Mouse (Mus musculus): ENCODE data around the gene Ppfia4. TPM values are rescaled to one million over a fixed set of nuclear protein-coding genes. Genes with fewer than 3 reads are reported as not detected.

The Ppfia4 gene
- polyA plus RNA-seq, 1 experiment: 8.8 TPM

DNA sequence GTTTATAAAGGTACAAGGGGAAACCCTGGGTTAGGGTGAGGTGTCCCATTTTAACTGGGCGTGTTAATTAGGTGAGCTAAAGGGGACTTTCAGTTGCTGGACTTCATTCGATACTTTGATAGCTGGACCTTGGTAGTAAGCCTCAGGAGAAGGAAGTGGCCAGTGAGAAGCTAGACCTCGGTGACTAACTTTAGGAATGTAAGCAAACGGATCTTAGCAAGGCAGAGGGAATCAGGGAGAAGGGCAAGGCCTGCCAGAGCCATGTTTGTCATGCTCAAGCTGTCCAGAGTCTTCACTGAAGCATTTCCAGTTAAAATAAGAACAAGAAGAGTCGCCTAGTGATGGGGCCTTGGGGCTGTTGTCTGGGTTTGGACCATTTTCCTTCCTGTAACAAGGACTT is 32.8 kb upstream of the Ppfia4 start:
- no peak overlapping the region for H3K9ac ChIP-seq (ENCODE audit: low read depth, poor library complexity, severe bottlenecking)
- H3K27me3 ChIP-seq (ENCODE audit: control insufficient read depth, insufficient read depth, low read length, poor library complexity, severe bottlenecking): no peaks in the 10 kb centered on the region
- no peak overlapping the region for H3K4me3 ChIP-seq (ENCODE audit: low read depth, low read length)
- H3K27ac ChIP-seq (ENCODE audit: insufficient read depth, low read length): no peak overlapping the region
- TF ChIP-seq CTCF (IDR thresholded peaks at IDR 0.05; ENCODE audit: low read depth, low read length): no peak
- no peak for TF ChIP-seq EP300 (IDR thresholded peaks at IDR 0.05; ENCODE audit: insufficient read depth, low read depth, low read length)
- no peak for TF ChIP-seq POLR2A (IDR thresholded peaks at IDR 0.05; ENCODE audit: insufficient read depth, low read length)
- peaks cover 10% of the 10 kb centered on the region for H3K9me3 ChIP-seq (replicated peaks; ENCODE audit: control insufficient read depth, insufficient read depth, low read length, poor library complexity, severe bottlenecking)
- H3K4me1 ChIP-seq (ENCODE audit: control insufficient read depth, insufficient read depth, low read length): no peaks in the 10 kb centered on the region
- peaks cover 2% of the 10 kb centered on the region; the same call in 1 of the 2 replicates for H3K36me3 ChIP-seq (ENCODE audit: control insufficient read depth, insufficient read depth, low read length, poor library complexity, severe bottlenecking)

DNA sequence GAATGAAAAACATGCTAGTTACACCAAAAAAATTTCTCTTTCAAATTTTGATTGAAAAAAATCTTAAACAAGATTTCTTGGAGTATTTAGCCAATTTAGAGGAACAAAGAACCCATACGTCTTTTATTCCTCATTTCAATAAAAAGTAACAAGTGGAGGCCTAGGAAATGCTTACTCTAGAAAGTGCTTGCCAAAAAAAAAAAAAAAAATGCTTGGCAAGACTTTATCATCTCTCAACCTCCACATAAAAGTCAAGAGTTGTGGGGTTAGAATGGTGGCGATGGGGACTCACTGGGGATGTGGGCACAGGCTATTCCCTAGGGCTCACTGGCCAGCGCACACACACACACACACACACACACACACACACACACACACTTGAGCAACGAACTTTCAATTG is 30.5 kb upstream of the Ppfia4 start:
- Histone ChIP-seq H3K9me3 (replicated peaks; ENCODE audit: control insufficient read depth, insufficient read depth, low read length, poor library complexity, severe bottlenecking) (no peaks in the 10 kb centered on the region), H3K27ac (ENCODE audit: insufficient read depth, low read length) (no peak overlapping the region), H3K4me1 (ENCODE audit: control insufficient read depth, insufficient read depth, low read length) (no peaks in the 10 kb centered on the region), H3K36me3 (ENCODE audit: control insufficient read depth, insufficient read depth, low read length, poor library complexity, severe bottlenecking) (peaks cover 23% of the 10 kb centered on the region), H3K4me3 (ENCODE audit: low read depth, low read length) (no peak overlapping the region), H3K27me3 (ENCODE audit: control insufficient read depth, insufficient read depth, low read length, poor library complexity, severe bottlenecking) (no peaks in the 10 kb centered on the region), H3K9ac (ENCODE audit: low read depth, poor library complexity, severe bottlenecking) (no peak overlapping the region)
- no peak for TF ChIP-seq EP300 (IDR thresholded peaks at IDR 0.05; ENCODE audit: insufficient read depth, low read depth, low read length)

- Histone ChIP-seq H3K27me3 (ENCODE audit: control insufficient read depth, insufficient read depth, low read length, poor library complexity, severe bottlenecking) (no peaks in the 10 kb centered on the region), H3K4me1 (ENCODE audit: control insufficient read depth, insufficient read depth, low read length) (no peaks in the 10 kb centered on the region), H3K9me3 (replicated peaks; ENCODE audit: control insufficient read depth, insufficient read depth, low read length, poor library complexity, severe bottlenecking) (no peaks in the 10 kb centered on the region), H3K4me3 (ENCODE audit: low read depth, low read length) (peak within 1 kb of the TSS; percentile 100), H3K9ac (ENCODE audit: low read depth, poor library complexity, severe bottlenecking) (peak within 1 kb of the TSS; percentile 95), H3K27ac (ENCODE audit: insufficient read depth, low read length) (peak within 1 kb of the TSS; percentile 51), H3K36me3 (ENCODE audit: control insufficient read depth, insufficient read depth, low read length, poor library complexity, severe bottlenecking) (peaks cover 34% of the 10 kb centered on the region)
- TF ChIP-seq EP300 (IDR thresholded peaks at IDR 0.05; ENCODE audit: insufficient read depth, low read depth, low read length): no peak
- no peak for TF ChIP-seq CTCF (IDR thresholded peaks at IDR 0.05; ENCODE audit: low read depth, low read length)
- peak; percentile 85 for TF ChIP-seq POLR2A (IDR thresholded peaks at IDR 0.05; ENCODE audit: insufficient read depth, low read length)
Measured at GRCm38 (mm10) chr1:134361857-134362212, 29.1 kb upstream of the Ppfia4 start, which contains the start of gene Tmem183a. Gene Tmem183a (minus strand): TSS chr1:134361979.

GRCm38 (mm10) chr1:134361195-134361856 is 28.6 kb upstream of the Ppfia4 start:
- H3K4me1 ChIP-seq (ENCODE audit: control insufficient read depth, insufficient read depth, low read length): no peaks in the 10 kb centered on the region

DNA sequence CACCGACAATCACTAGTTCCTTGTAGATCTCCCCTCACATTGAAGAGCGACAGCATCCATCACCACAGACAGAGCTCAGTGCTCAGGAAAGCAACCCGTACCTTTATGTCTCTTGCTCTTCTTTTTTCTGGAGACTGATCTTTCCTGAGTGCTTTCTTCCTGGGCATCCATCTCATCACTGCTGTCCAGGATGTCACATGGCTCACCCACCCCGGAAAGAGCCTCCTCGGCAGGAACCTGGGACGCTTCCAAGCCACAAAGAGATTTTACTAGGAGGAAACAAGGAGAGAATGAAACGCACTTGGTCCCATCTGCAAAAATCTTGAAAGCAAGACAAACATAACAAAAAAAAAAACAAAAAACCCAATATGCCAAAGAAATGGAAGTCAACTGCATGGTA is 27.9 kb upstream of the Ppfia4 start:
- H3K4me3 ChIP-seq (ENCODE audit: low read depth, low read length): 0 out of 2 replicates have a peak overlapping the region, but pooled peaks have one; percentile 23
- peaks cover 42% of the 10 kb centered on the region for H3K36me3 ChIP-seq (ENCODE audit: control insufficient read depth, insufficient read depth, low read length, poor library complexity, severe bottlenecking)

More at GRCm38 (mm10) chr1:134361195-134361856, 28.6 kb upstream of the Ppfia4 start:
- peaks cover 35% of the 10 kb centered on the region for H3K36me3 ChIP-seq (ENCODE audit: control insufficient read depth, insufficient read depth, low read length, poor library complexity, severe bottlenecking)
- H3K9ac ChIP-seq (ENCODE audit: low read depth, poor library complexity, severe bottlenecking): peak overlapping the region; percentile 95
- peak overlapping the region; percentile 48; the same call in 1 of the 2 replicates for H3K27ac ChIP-seq (ENCODE audit: insufficient read depth, low read length)
- H3K9me3 ChIP-seq (replicated peaks; ENCODE audit: control insufficient read depth, insufficient read depth, low read length, poor library complexity, severe bottlenecking): no peaks in the 10 kb centered on the region
- peak overlapping the region; percentile 100 for H3K4me3 ChIP-seq (ENCODE audit: low read depth, low read length)
- H3K27me3 ChIP-seq (ENCODE audit: control insufficient read depth, insufficient read depth, low read length, poor library complexity, severe bottlenecking): no peaks in the 10 kb centered on the region
- TF ChIP-seq CTCF (IDR thresholded peaks at IDR 0.05; ENCODE audit: low read depth, low read length) (no peak), POLR2A (IDR thresholded peaks at IDR 0.05; ENCODE audit: insufficient read depth, low read length) (no peak), EP300 (IDR thresholded peaks at IDR 0.05; ENCODE audit: insufficient read depth, low read depth, low read length) (no peak)

DNA sequence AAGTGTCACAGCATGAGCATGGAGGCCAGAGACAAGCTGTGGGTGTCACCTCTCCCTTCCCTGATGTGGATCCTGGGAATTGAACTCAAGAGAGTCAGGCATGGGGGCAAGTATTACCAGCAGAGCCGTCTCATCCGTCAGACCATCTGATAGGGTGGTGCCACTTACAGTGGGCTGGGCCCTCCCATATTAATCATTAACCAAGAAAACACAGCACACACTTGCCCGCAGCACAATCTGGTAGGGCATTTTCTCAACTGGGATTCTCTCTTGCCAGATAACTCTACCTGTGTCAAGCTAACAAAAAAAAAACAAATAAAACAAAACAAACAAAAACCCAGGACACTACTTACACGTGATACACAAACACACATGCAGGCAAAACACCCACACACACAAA is 24.7 kb upstream of the Ppfia4 start:
- Histone ChIP-seq H3K9me3 (replicated peaks; ENCODE audit: control insufficient read depth, insufficient read depth, low read length, poor library complexity, severe bottlenecking) (no peaks in the 10 kb centered on the region), H3K9ac (ENCODE audit: low read depth, poor library complexity, severe bottlenecking) (no peak overlapping the region), H3K36me3 (ENCODE audit: control insufficient read depth, insufficient read depth, low read length, poor library complexity, severe bottlenecking) (peaks cover 69% of the 10 kb centered on the region), H3K27ac (ENCODE audit: insufficient read depth, low read length) (no peak overlapping the region), H3K4me3 (ENCODE audit: low read depth, low read length) (no peak overlapping the region), H3K4me1 (ENCODE audit: control insufficient read depth, insufficient read depth, low read length) (no peaks in the 10 kb centered on the region), H3K27me3 (ENCODE audit: control insufficient read depth, insufficient read depth, low read length, poor library complexity, severe bottlenecking) (no peaks in the 10 kb centered on the region)
- TF ChIP-seq CTCF (IDR thresholded peaks at IDR 0.05; ENCODE audit: low read depth, low read length) (no peak), POLR2A (IDR thresholded peaks at IDR 0.05; ENCODE audit: insufficient read depth, low read length) (no peak), EP300 (IDR thresholded peaks at IDR 0.05; ENCODE audit: insufficient read depth, low read depth, low read length) (no peak)

More for the DNA sequence above, 27.9 kb upstream of the Ppfia4 start:
- H3K4me1 ChIP-seq (ENCODE audit: control insufficient read depth, insufficient read depth, low read length): no peaks in the 10 kb centered on the region
- peak overlapping the region; percentile 95 for H3K9ac ChIP-seq (ENCODE audit: low read depth, poor library complexity, severe bottlenecking)
- no peaks in the 10 kb centered on the region for H3K27me3 ChIP-seq (ENCODE audit: control insufficient read depth, insufficient read depth, low read length, poor library complexity, severe bottlenecking)
- H3K27ac ChIP-seq (ENCODE audit: insufficient read depth, low read length): no peak overlapping the region
- TF ChIP-seq CTCF (IDR thresholded peaks at IDR 0.05; ENCODE audit: low read depth, low read length) (no peak), POLR2A (IDR thresholded peaks at IDR 0.05; ENCODE audit: insufficient read depth, low read length) (no peak), EP300 (IDR thresholded peaks at IDR 0.05; ENCODE audit: insufficient read depth, low read depth, low read length) (no peak)
- H3K9me3 ChIP-seq (replicated peaks; ENCODE audit: control insufficient read depth, insufficient read depth, low read length, poor library complexity, severe bottlenecking): no peaks in the 10 kb centered on the region
